Mouse (Mus musculus) kidney, adult 9 months (tissue): ENCODE data around the gene Nptx1.
A peak's percentile ranks its signal among the peaks of the same experiment; 100 is the strongest.

Experiments
- DNase-seq: peaks from one replicate; pipeline ENCODE4 v3.0.0; 2022

Gene Nptx1

GRCm38 (mm10) chr11:119490861-119491689 is 56.5 kb downstream of the Nptx1 start, which contains the start of gene Endov:
Endov (plus strand) TSS chr11:119491347.
- peak; percentile 98 for DNase-seq
